Mouse (Mus musculus): Measurements from ENCODE around the gene Rhox4f. TPM values are rescaled to one million over a fixed set of nuclear protein-coding genes. Genes with fewer than 3 reads are reported as not detected.

Rhox4f gene
- polyA plus RNA-seq (2014; fragmentation: Illumina TruSeq; extraction: RNeasy Lipid Tissue Mini Kit (QIAGEN cat#74804); ENCODE audit: low read depth, low replicate concordance): not detected

DNA sequence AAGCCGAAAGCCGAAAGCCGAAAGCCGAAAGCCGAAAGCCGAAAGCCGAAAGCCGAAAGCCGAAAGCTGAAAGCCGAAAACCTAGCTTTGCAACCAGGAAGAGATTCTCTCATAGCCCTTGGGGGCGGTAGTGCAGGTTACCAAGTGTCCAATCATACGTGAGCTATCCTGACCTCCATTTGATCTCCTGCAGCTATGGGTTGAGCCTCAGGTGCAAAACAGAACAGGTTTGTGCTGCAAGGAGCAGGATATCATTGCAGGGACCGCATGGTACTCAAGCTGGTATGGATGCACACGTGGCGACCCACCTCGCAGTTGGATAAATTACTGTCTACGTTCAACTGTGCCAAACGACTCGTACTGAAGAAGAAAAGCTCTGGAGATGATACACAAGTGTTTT is at the start of gene Rhox4f:
TSS of gene Rhox4f (minus strand) at position 101 of the 400 bp plus-strand sequence.

DNA sequence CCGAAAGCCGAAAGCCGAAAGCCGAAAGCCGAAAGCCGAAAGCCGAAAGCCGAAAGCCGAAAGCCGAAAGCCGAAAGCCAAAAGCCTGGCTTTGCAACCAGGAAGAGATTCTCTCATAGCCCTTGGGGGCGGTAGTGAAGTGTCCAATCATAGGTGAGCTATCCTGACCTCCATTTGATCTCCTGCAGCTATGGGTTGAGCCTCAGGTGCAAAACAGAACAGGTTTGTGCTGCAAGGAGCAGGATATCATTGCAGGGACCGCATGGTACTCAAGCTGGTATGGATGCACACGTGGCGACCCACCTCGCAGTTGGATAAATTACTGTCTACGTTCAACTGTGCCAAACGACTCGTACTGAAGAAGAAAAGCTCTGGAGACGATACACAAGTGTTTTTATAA is 43.7 kb upstream of the Rhox4f start, which contains the start of gene Rhox4g:
TSS of gene Rhox4g (minus strand) at position 101 of the 400 bp plus-strand sequence.

DNA sequence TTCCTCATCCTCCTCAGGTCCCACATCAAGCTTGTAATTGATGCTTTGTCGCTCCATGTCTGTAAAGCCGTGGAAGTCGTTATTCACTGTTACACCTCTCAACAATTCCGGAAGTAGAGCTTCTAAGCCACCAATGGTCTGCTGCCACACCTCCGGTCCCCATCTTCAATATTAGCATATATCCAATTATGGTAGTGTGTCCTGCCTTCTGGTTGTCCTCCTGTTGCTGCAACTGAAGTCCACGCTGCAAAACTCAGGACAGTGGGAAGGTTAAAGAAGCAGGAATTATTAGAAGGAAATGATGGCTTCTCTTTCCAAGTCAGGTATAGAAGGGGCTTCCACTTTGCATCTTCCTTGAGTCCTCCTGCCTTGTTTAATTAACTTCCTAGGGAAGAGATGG is 35.9 kb upstream of the Rhox4f start, which contains the start of gene Rhox2g:
TSS of gene Rhox2g (minus strand) at position 101 of the 400 bp plus-strand sequence.

DNA sequence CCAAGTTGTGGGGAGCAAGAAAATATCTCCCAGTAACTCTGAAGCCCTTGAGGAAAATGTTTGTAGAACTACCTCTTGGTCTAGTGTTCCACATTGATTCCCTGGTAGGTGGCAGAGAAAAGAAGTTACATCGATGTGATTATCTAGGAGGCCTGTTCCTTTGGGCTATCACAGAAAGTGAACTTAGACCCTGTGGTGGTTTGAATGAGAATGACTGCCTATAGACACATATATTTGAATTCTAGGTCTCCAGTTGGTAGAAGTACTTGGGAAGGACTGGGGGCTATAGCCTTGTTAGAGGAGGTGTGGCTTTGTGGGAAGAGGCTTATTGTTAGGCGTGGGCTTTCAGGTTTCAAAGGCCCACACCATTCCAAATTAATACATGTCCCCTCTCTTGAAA is 21.0 kb upstream of the Rhox4f start, which contains the start of gene Rhox3g:
TSS of gene Rhox3g (minus strand) at position 101 of the 400 bp plus-strand sequence.

DNA sequence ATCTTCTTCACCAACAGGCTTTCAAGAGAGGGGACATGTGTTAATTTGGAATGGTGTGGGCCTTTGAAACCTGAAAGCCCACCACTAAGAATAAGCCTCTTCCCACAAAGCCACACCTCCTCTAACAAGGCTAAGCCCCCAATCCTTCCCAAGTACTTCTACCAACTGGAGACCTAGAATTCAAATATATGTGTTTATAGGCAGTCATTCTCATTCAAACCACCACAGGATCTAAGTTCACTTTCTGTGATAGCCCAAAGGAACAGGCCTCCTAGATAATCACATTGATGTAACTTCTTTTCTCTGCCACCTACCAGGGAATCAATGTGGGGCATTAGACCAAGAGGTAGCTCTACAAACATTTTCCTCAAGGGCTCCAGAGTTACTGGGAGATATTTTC is 26.8 kb downstream of the Rhox4f start, which contains the start of gene Rhox3f:
TSS of gene Rhox3f (plus strand) at position 301 of the 400 bp plus-strand sequence.

DNA sequence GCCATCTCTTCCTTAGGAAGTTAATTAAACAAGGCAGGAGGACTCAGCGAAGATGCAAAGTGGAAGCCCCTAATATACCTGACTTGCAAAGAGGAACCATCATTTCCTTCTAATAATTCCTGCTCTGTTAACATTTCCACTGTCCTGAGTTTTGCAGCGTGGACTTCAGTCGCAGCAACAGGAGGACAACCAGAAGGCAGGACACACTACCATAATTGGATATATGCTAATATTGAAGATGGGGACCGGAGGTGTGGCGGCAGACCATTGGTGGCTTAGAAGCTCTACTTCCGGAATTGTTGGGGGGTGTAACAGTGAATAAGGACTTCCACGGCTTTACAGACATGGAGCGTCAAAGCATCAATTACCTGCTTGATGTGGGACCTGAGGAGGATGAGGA is 36.4 kb downstream of the Rhox4f start, which contains the start of gene Rhox2f:
TSS of gene Rhox2f (plus strand) at position 301 of the 400 bp plus-strand sequence.

DNA sequence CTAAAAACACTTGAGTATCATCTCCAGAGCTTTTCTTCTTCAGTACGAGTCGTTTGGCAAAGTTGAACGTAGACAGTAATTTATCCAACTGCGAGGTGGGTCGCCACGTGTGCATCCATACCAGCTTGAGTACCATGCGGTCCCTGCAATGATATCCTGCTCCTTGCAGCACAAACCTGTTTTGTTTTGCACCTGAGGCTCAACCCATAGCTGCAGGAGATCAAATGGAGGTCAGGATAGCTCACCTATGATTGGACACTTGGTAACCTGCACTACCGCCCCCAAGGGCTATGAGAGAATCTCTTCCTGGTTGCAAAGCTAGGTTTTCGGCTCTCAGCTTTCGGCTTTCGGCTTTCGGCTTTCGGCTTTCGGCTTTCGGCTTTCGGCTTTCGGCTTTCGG is 50.4 kb downstream of the Rhox4f start, which contains the start of gene Rhox4e:
TSS of gene Rhox4e (plus strand) at position 301 of the 400 bp plus-strand sequence.

Other genes starting within 250 kb of the Rhox4f start
- gene Rhox3a2, start 227.7 kb downstream of the Rhox4f start, polyA plus RNA-seq (2014; fragmentation: Illumina TruSeq; extraction: RNeasy Lipid Tissue Mini Kit (QIAGEN cat#74804); ENCODE audit: low read depth, low replicate concordance): not detected
- not detected for gene Rhox4a2, start 216.9 kb downstream of the Rhox4f start, polyA plus RNA-seq (2014; fragmentation: Illumina TruSeq; extraction: RNeasy Lipid Tissue Mini Kit (QIAGEN cat#74804); ENCODE audit: low read depth, low replicate concordance)
- gene Rhox2b, start 195.6 kb downstream of the Rhox4f start, polyA plus RNA-seq (2014; fragmentation: Illumina TruSeq; extraction: RNeasy Lipid Tissue Mini Kit (QIAGEN cat#74804); ENCODE audit: low read depth, low replicate concordance): not detected
- not detected for gene Rhox4b, start 175.2 kb downstream of the Rhox4f start, polyA plus RNA-seq (2014; fragmentation: Illumina TruSeq; extraction: RNeasy Lipid Tissue Mini Kit (QIAGEN cat#74804); ENCODE audit: low read depth, low replicate concordance)
- gene Rhox2c, start 154.0 kb downstream of the Rhox4f start, polyA plus RNA-seq (2014; fragmentation: Illumina TruSeq; extraction: RNeasy Lipid Tissue Mini Kit (QIAGEN cat#74804); ENCODE audit: low read depth, low replicate concordance): not detected
- gene Rhox3c, start 149.1 kb downstream of the Rhox4f start, polyA plus RNA-seq (2014; fragmentation: Illumina TruSeq; extraction: RNeasy Lipid Tissue Mini Kit (QIAGEN cat#74804); ENCODE audit: low read depth, low replicate concordance): not detected
- not detected for gene Rhox4c, start 127.4 kb downstream of the Rhox4f start, polyA plus RNA-seq (2014; fragmentation: Illumina TruSeq; extraction: RNeasy Lipid Tissue Mini Kit (QIAGEN cat#74804); ENCODE audit: low read depth, low replicate concordance)
- not detected for gene Rhox2d, start 114.3 kb downstream of the Rhox4f start, polyA plus RNA-seq (2014; fragmentation: Illumina TruSeq; extraction: RNeasy Lipid Tissue Mini Kit (QIAGEN cat#74804); ENCODE audit: low read depth, low replicate concordance)
- not detected for gene Rhox4d, start 93.3 kb downstream of the Rhox4f start, polyA plus RNA-seq (2014; fragmentation: Illumina TruSeq; extraction: RNeasy Lipid Tissue Mini Kit (QIAGEN cat#74804); ENCODE audit: low read depth, low replicate concordance)
- not detected for gene Rhox2e, start 77.3 kb downstream of the Rhox4f start, polyA plus RNA-seq (2014; fragmentation: Illumina TruSeq; extraction: RNeasy Lipid Tissue Mini Kit (QIAGEN cat#74804); ENCODE audit: low read depth, low replicate concordance)
- not detected for gene Rhox3e, start 65.7 kb downstream of the Rhox4f start, polyA plus RNA-seq (2014; fragmentation: Illumina TruSeq; extraction: RNeasy Lipid Tissue Mini Kit (QIAGEN cat#74804); ENCODE audit: low read depth, low replicate concordance)
- gene Rhox4e, start 50.3 kb downstream of the Rhox4f start, polyA plus RNA-seq (2014; fragmentation: Illumina TruSeq; extraction: RNeasy Lipid Tissue Mini Kit (QIAGEN cat#74804); ENCODE audit: low read depth, low replicate concordance): not detected
- not detected for gene Rhox2f, start 36.3 kb downstream of the Rhox4f start, polyA plus RNA-seq (2014; fragmentation: Illumina TruSeq; extraction: RNeasy Lipid Tissue Mini Kit (QIAGEN cat#74804); ENCODE audit: low read depth, low replicate concordance)
- not detected for gene Rhox3f, start 26.7 kb downstream of the Rhox4f start, polyA plus RNA-seq (2014; fragmentation: Illumina TruSeq; extraction: RNeasy Lipid Tissue Mini Kit (QIAGEN cat#74804); ENCODE audit: low read depth, low replicate concordance)
- gene Rhox3g, start 20.9 kb upstream of the Rhox4f start, polyA plus RNA-seq (2014; fragmentation: Illumina TruSeq; extraction: RNeasy Lipid Tissue Mini Kit (QIAGEN cat#74804); ENCODE audit: low read depth, low replicate concordance): not detected
- not detected for gene Rhox2g, start 35.8 kb upstream of the Rhox4f start, polyA plus RNA-seq (2014; fragmentation: Illumina TruSeq; extraction: RNeasy Lipid Tissue Mini Kit (QIAGEN cat#74804); ENCODE audit: low read depth, low replicate concordance)
- not detected for gene Rhox4g, start 43.6 kb upstream of the Rhox4f start, polyA plus RNA-seq (2014; fragmentation: Illumina TruSeq; extraction: RNeasy Lipid Tissue Mini Kit (QIAGEN cat#74804); ENCODE audit: low read depth, low replicate concordance)
- not detected for gene Rhox3h, start 61.1 kb upstream of the Rhox4f start, polyA plus RNA-seq (2014; fragmentation: Illumina TruSeq; extraction: RNeasy Lipid Tissue Mini Kit (QIAGEN cat#74804); ENCODE audit: low read depth, low replicate concordance)
- gene Rhox2h, start 65.6 kb upstream of the Rhox4f start, polyA plus RNA-seq (2014; fragmentation: Illumina TruSeq; extraction: RNeasy Lipid Tissue Mini Kit (QIAGEN cat#74804); ENCODE audit: low read depth, low replicate concordance): not detected
- 1.8 TPM for gene Rhox5, start 197.1 kb upstream of the Rhox4f start, polyA plus RNA-seq (2014; fragmentation: Illumina TruSeq; extraction: RNeasy Lipid Tissue Mini Kit (QIAGEN cat#74804); ENCODE audit: low read depth, low replicate concordance)
- gene Rhox6, start 219.2 kb upstream of the Rhox4f start, polyA plus RNA-seq (2014; fragmentation: Illumina TruSeq; extraction: RNeasy Lipid Tissue Mini Kit (QIAGEN cat#74804); ENCODE audit: low read depth, low replicate concordance): not detected
- gene Rhox7a, start 224.0 kb upstream of the Rhox4f start, polyA plus RNA-seq (2014; fragmentation: Illumina TruSeq; extraction: RNeasy Lipid Tissue Mini Kit (QIAGEN cat#74804); ENCODE audit: low read depth, low replicate concordance): not detected